Mouse (Mus musculus) thymus, adult 18-20 months (tissue): ENCODE measurements around the gene Rab38.

Source experiments
- DNase-seq, 2 experiments: peaks; one replicate each; pipeline ENCODE4 v3.0.0; 2022; ENCODE audit warnings: mixed read lengths in 2 of 2

The Rab38 gene

GRCm38 (mm10) chr7:88527100-88527671 lies 97.1 kb downstream of the Rab38 start:
- no peak for DNase-seq

GRCm38 (mm10) chr7:88536127-88536531 lies 106.1 kb downstream of the Rab38 start:
- DNase-seq: no peak

- DNase-seq: no peak
These were observed 106.7 kb downstream of the Rab38 start for GRCm38 (mm10) chr7:88536743-88537142.
